Mouse (Mus musculus) hindbrain, embryonic 15.5 days (tissue): ENCODE results near the gene Lrrc73. TPM values are rescaled to one million over a fixed set of nuclear protein-coding genes. Genes with fewer than 3 reads are reported as not detected.

Experiments
- ATAC-seq: fragments of 200-750 bp; cut with Nextera tagmentation; 2 replicates; pipeline ENCODE4 v1.8.0; 2017; ENCODE audit warnings: low read depth, moderate number of reproducible peaks, moderate TSS enrichment; ENCODE audit not compliant: low FRiP score
- H3K27ac ChIP-seq: fragments of 300-500 bp; sonication (generic); replicated peaks from 2 replicates; pipeline ENCODE4 v1.5.1; 2015; ENCODE audit warnings: mild to moderate bottlenecking, inconsistent platforms
- H3K27me3 ChIP-seq: fragments of 300-500 bp; sonication (generic); 2 replicates; pipeline ENCODE4 v1.6.1; 2015; ENCODE audit warnings: control low read depth, inconsistent platforms
- H3K36me3 ChIP-seq: fragments of 300-500 bp; sonication (generic); 2 replicates; pipeline ENCODE4 v1.6.1; 2015; ENCODE audit warnings: control low read depth, inconsistent platforms
- H3K4me1 ChIP-seq: fragments of 300-500 bp; sonication (generic); replicated peaks from 2 replicates; pipeline ENCODE4 v1.6.1; 2015; ENCODE audit warnings: control low read depth, inconsistent platforms
- H3K4me2 ChIP-seq: fragments of 300-500 bp; sonication (generic); 2 replicates; pipeline ENCODE4 v1.6.1; 2015; ENCODE audit warnings: moderate library complexity, mild to moderate bottlenecking, inconsistent platforms
- H3K4me3 ChIP-seq: fragments of 300-500 bp; sonication (generic); 2 replicates; pipeline ENCODE4 v1.5.1; 2015; ENCODE audit warnings: mild to moderate bottlenecking, inconsistent platforms
- H3K9ac ChIP-seq: fragments of 300-500 bp; sonication (generic); 2 replicates; pipeline ENCODE4 v1.6.1; 2015; ENCODE audit warnings: inconsistent platforms
- H3K9me3 ChIP-seq: fragments of 300-500 bp; sonication (generic); 2 replicates; pipeline ENCODE4 v1.6.1; 2016; ENCODE audit warnings: control low read depth, inconsistent platforms
- WGBS: fragments of 180-500 bp; shearing (Covaris S2); methylation state at CpG from one replicate; pipeline ENCODE4 v1.1.7; 2015; 5-methylcytosine and 5-hydroxymethylcytosine counted together
- microRNA counts: library from miRNA; unstranded; fragments of <30 nt; microRNA quantifications from one replicate; lab custom pipeline; 2016
- microRNA-seq: library from miRNA; unstranded; fragments of <30 nt; microRNA quantifications from one replicate; pipeline ENCODE4, GENCODE M21; 2016
- polyA plus RNA-seq: library from polyadenylated mRNA; unstranded; fragments of >200 nt; fragmentation: Nextera tagmentation; extraction: Ambion mirVana; gene quantifications from 2 replicates; pipeline ENCODE4 v1.2.1, GENCODE M21; 2015

The Lrrc73 gene
- polyA plus RNA-seq, 1 experiment from 2014 or later: 18.5 TPM

GRCm38 (mm10) chr17:46301892-46302291 lies 48.6 kb downstream of the Lrrc73 start:
- Histone ChIP-seq H3K4me2 (no peak overlapping the region), H3K9me3 (no peaks in the 10 kb centered on the region), H3K27ac (no peak overlapping the region), H3K27me3 (no peaks in the 10 kb centered on the region), H3K4me3 (no peak overlapping the region), H3K9ac (no peak overlapping the region), H3K4me1 (peaks cover 21% of the 10 kb centered on the region), H3K36me3 (peaks cover 6% of the 10 kb centered on the region)
- ATAC-seq: no peak
- WGBS: 81% methylated on average over 12 of the region's 12 CpGs

- no peak for ATAC-seq
- H3K27ac ChIP-seq: no peak overlapping the region
- H3K9me3 ChIP-seq: no peaks in the 10 kb centered on the region
- H3K27me3 ChIP-seq: no peaks in the 10 kb centered on the region
- peaks cover 6% of the 10 kb centered on the region for H3K36me3 ChIP-seq
- no peak overlapping the region for H3K4me2 ChIP-seq
- H3K4me1 ChIP-seq: peaks cover 3% of the 10 kb centered on the region; the same call in 1 of the 2 replicates
- no peak overlapping the region for H3K9ac ChIP-seq
- WGBS: 86% methylated on average over 9 of the region's 9 CpGs
- H3K4me3 ChIP-seq: no peak overlapping the region
Observed at GRCm38 (mm10) chr17:46304184-46304583, 50.9 kb downstream of the Lrrc73 start.

MicroRNAs encoded within 50 kb of the gene (microRNA counts, 519-probe panel; counts per million panel counts)
- microRNA mmu-miR-693-3p (lab: Ali Mortazavi, UCI): not detected
- microRNA mmu-miR-693-5p (lab: Ali Mortazavi, UCI): not detected

Small RNA genes lying within 50 kb of the gene (microRNA-seq; reads per million reads assigned to microRNA genes)
- 0.65 reads per million for gene Mir693

Other genes with a start within 250 kb of the Lrrc73 start
- 4.4 and 4.6 TPM in 2 replicates for gene Vegfa, start 221.2 kb upstream of the Lrrc73 start, polyA plus RNA-seq
- gene Mrps18a, start 142.5 kb upstream of the Lrrc73 start, polyA plus RNA-seq: 145 and 154 TPM in 2 replicates
- gene Rsph9, start 109.3 kb upstream of the Lrrc73 start, polyA plus RNA-seq: 50.0 and 50.3 TPM in 2 replicates
- 22.9 and 24.2 TPM in 2 replicates for gene Mad2l1bp, start 100.0 kb upstream of the Lrrc73 start, polyA plus RNA-seq
- 41.1 and 45.7 TPM in 2 replicates for gene Gtpbp2, start 92.5 kb upstream of the Lrrc73 start, polyA plus RNA-seq
- 7.4 and 7.9 TPM in 2 replicates for gene Polh, start 50.9 kb upstream of the Lrrc73 start, polyA plus RNA-seq
- 34.5 and 36.0 TPM in 2 replicates for gene Xpo5, start 50.7 kb upstream of the Lrrc73 start, polyA plus RNA-seq
- gene Polr1c, start 5.5 kb upstream of the Lrrc73 start, polyA plus RNA-seq: 72.4 and 74.0 TPM in 2 replicates
- 88.9 and 99.6 TPM in 2 replicates for gene Yipf3, start 5.5 kb upstream of the Lrrc73 start, polyA plus RNA-seq
- gene Tjap1, start 29.5 kb downstream of the Lrrc73 start, polyA plus RNA-seq: 30.3 and 34.0 TPM in 2 replicates
- 22.3 and 25.5 TPM in 2 replicates for gene Dlk2, start 43.9 kb downstream of the Lrrc73 start, polyA plus RNA-seq
- gene Abcc10, start 74.8 kb downstream of the Lrrc73 start, polyA plus RNA-seq: 9.1 and 9.6 TPM in 2 replicates
- gene Zfp318, start 130.2 kb downstream of the Lrrc73 start, polyA plus RNA-seq: 18.3 and 20.4 TPM in 2 replicates
- 2.8 and 3.0 TPM in 2 replicates for gene Crip3, start 175.4 kb downstream of the Lrrc73 start, polyA plus RNA-seq
- 0.10 TPM in 1 of 2 replicates, not detected in the other for gene Slc22a7, start 184.9 kb downstream of the Lrrc73 start, polyA plus RNA-seq
- 8.6 and 8.9 TPM in 2 replicates for gene Ttbk1, start 234.1 kb downstream of the Lrrc73 start, polyA plus RNA-seq
- gene Dnph1, start 243.2 kb downstream of the Lrrc73 start, polyA plus RNA-seq: 21.8 and 22.4 TPM in 2 replicates